Mouse (Mus musculus) hindbrain, embryonic 16.5 days (tissue): ENCODE data around the gene Usp20. TPM values are rescaled to one million over a fixed set of nuclear protein-coding genes. Genes with fewer than 3 reads are reported as not detected.
A peak's percentile ranks its signal among the peaks of the same experiment; 100 is the strongest.

ENCODE experiments used
- ATAC-seq: fragments of 200-750 bp; cut with Nextera tagmentation; 2 replicates; pipeline ENCODE4 v1.8.0; 2017; ENCODE audit warnings: moderate TSS enrichment, moderate library complexity
- H3K27ac ChIP-seq: fragments of 300-500 bp; sonication (generic); 2 replicates; pipeline ENCODE4 v1.5.1; 2014; ENCODE audit warnings: low read depth, mild to moderate bottlenecking, control low read depth, low read length, moderate library complexity
- H3K27me3 ChIP-seq: fragments of 300-500 bp; sonication (generic); replicated peaks from 2 replicates; pipeline ENCODE4 v1.6.1; 2014; ENCODE audit warnings: low read length; ENCODE audit not compliant: control insufficient read depth, insufficient read depth
- H3K36me3 ChIP-seq: fragments of 300-500 bp; sonication (generic); 2 replicates; pipeline ENCODE4 v1.6.1; 2014; ENCODE audit warnings: mild to moderate bottlenecking, low read length, moderate library complexity, mixed read lengths; ENCODE audit not compliant: control insufficient read depth, insufficient read depth
- H3K4me1 ChIP-seq: fragments of 300-500 bp; sonication (generic); 2 replicates; pipeline ENCODE4 v1.6.1; 2014; ENCODE audit warnings: low read depth, low read length; ENCODE audit not compliant: control insufficient read depth, insufficient read depth
- H3K4me2 ChIP-seq: fragments of 300-500 bp; sonication (generic); 2 replicates; pipeline ENCODE4 v1.6.1; 2014; ENCODE audit warnings: mild to moderate bottlenecking, low read length, control low read depth, moderate library complexity
- H3K4me3 ChIP-seq: fragments of 300-500 bp; sonication (generic); 2 replicates; pipeline ENCODE4 v1.5.1; 2014; ENCODE audit warnings: mild to moderate bottlenecking, low read length, control low read depth, moderate library complexity
- H3K9ac ChIP-seq: fragments of 300-500 bp; sonication (generic); 2 replicates; pipeline ENCODE4 v1.6.1; 2014; ENCODE audit warnings: low read depth, mild to moderate bottlenecking, control low read depth, low read length, moderate library complexity
- H3K9me3 ChIP-seq: fragments of 300-500 bp; sonication (generic); 2 replicates; pipeline ENCODE4 v1.6.1; 2014; ENCODE audit warnings: mild to moderate bottlenecking, low read length, moderate library complexity; ENCODE audit not compliant: control insufficient read depth
- whole genome bisulfite sequencing: fragments of 180-500 bp; shearing (Covaris S2); extraction: QIAGEN DNeasy Blood & Tissue Kit; methylation state at CpG from one replicate; pipeline ENCODE4 v1.1.7; 2014; 5-methylcytosine and 5-hydroxymethylcytosine counted together
- polyA plus RNA-seq: library from polyadenylated mRNA; unstranded; fragments of >200 nt; fragmentation: Nextera tagmentation; extraction: Ambion mirVana; gene quantifications from 2 replicates; pipeline ENCODE4 v1.2.1, GENCODE M21; 2015

The Usp20 gene
- polyA plus RNA-seq, 1 experiment from 2014 or later = 42.9 TPM

GRCm38 (mm10) chr2:30967352-30968327 lies 14.4 kb upstream of the Usp20 start, which contains the start of gene Tor1a:
Tor1a (minus strand) TSS chr2:30967933.
- Histone ChIP-seq H3K9ac (peak within 1 kb of the TSS; percentile 98), H3K4me2 (peak within 1 kb of the TSS; percentile 86), H3K9me3 (no peaks in the 10 kb centered on the region), H3K27me3 (no peaks in the 10 kb centered on the region), H3K4me1 (peaks cover 19% of the 10 kb centered on the region), H3K27ac (peak within 1 kb of the TSS; percentile 75), H3K36me3 (peaks cover 12% of the 10 kb centered on the region), H3K4me3 (peak within 1 kb of the TSS; percentile 99)
- WGBS = 2% methylated on average over 49 of the region's 59 CpGs
- peak; percentile 96 for ATAC-seq

GRCm38 (mm10) chr2:30983024-30983423 lies 945 bp downstream of the Usp20 start:
- peaks cover 9% of the 10 kb centered on the region; the same call in 1 of the 2 replicates for H3K36me3 ChIP-seq
- H3K27me3 ChIP-seq = no peaks in the 10 kb centered on the region
- H3K4me2 ChIP-seq = peak overlapping the region; percentile 67
- H3K9me3 ChIP-seq = no peaks in the 10 kb centered on the region
- peak overlapping the region; percentile 76 for H3K4me3 ChIP-seq
- WGBS = 43% methylated on average over 7 of the region's 7 CpGs
- ATAC-seq = no peak
- peak overlapping the region; percentile 2; the same call in 1 of the 2 replicates for H3K9ac ChIP-seq
- H3K27ac ChIP-seq = no peak overlapping the region
- peaks cover 19% of the 10 kb centered on the region for H3K4me1 ChIP-seq

- Histone ChIP-seq H3K36me3 (no peaks in the 10 kb centered on the region), H3K9ac (no peak overlapping the region), H3K4me3 (no peak overlapping the region), H3K9me3 (no peaks in the 10 kb centered on the region), H3K4me1 (peaks cover 19% of the 10 kb centered on the region), H3K4me2 (no peak overlapping the region), H3K27me3 (no peaks in the 10 kb centered on the region), H3K27ac (no peak overlapping the region)
- WGBS = 28% methylated on average over 17 of the region's 17 CpGs
- no peak for ATAC-seq
These were observed 3.3 kb downstream of the Usp20 start for GRCm38 (mm10) chr2:30985111-30986020.

- no peak for ATAC-seq
- no peak overlapping the region for H3K4me2 ChIP-seq
These were observed 8.1 kb downstream of the Usp20 start for GRCm38 (mm10) chr2:30990221-30990620.

GRCm38 (mm10) chr2:30994853-30995252 lies 12.8 kb downstream of the Usp20 start:
- no peaks in the 10 kb centered on the region; the same call in 1 of the 2 replicates for H3K36me3 ChIP-seq
- H3K27me3 ChIP-seq = no peaks in the 10 kb centered on the region
- no peak overlapping the region for H3K4me2 ChIP-seq
- H3K27ac ChIP-seq = no peak overlapping the region
- H3K9me3 ChIP-seq = no peaks in the 10 kb centered on the region
- 98% methylated on average over 4 of the region's 4 CpGs for WGBS
- H3K4me3 ChIP-seq = no peak overlapping the region
- no peaks in the 10 kb centered on the region for H3K4me1 ChIP-seq
- ATAC-seq = no peak
- H3K9ac ChIP-seq = no peak overlapping the region

More at GRCm38 (mm10) chr2:30990221-30990620, 8.1 kb downstream of the Usp20 start:
- H3K27ac ChIP-seq = no peak overlapping the region
- 94% methylated on average over 9 of the region's 9 CpGs for WGBS
- no peak overlapping the region for H3K9ac ChIP-seq
- no peaks in the 10 kb centered on the region for H3K36me3 ChIP-seq
- H3K27me3 ChIP-seq = no peaks in the 10 kb centered on the region
- H3K9me3 ChIP-seq = no peaks in the 10 kb centered on the region
- H3K4me1 ChIP-seq = 0 out of 2 replicates have a peak, but pooled peaks cover 3% of the 10 kb centered on the region
- H3K4me3 ChIP-seq = no peak overlapping the region

GRCm38 (mm10) chr2:30995432-30995996 lies 13.4 kb downstream of the Usp20 start:
- no peak overlapping the region for H3K4me3 ChIP-seq
- 72% methylated on average over 11 of the region's 11 CpGs for WGBS

GRCm38 (mm10) chr2:30998443-30999260 lies 16.6 kb downstream of the Usp20 start:
- H3K4me2 ChIP-seq = no peak overlapping the region
- no peak overlapping the region for H3K27ac ChIP-seq
- WGBS = 63% methylated on average over 8 of the region's 8 CpGs
- H3K36me3 ChIP-seq = peaks cover 14% of the 10 kb centered on the region
- peak; percentile 30; the same call in 1 of the 2 replicates for ATAC-seq
- no peak overlapping the region for H3K9ac ChIP-seq
- no peaks in the 10 kb centered on the region for H3K27me3 ChIP-seq
- no peaks in the 10 kb centered on the region for H3K9me3 ChIP-seq
- no peak overlapping the region for H3K4me3 ChIP-seq
- H3K4me1 ChIP-seq = no peaks in the 10 kb centered on the region

More at GRCm38 (mm10) chr2:30995432-30995996, 13.4 kb downstream of the Usp20 start:
- H3K27ac ChIP-seq = no peak overlapping the region
- no peak for ATAC-seq
- H3K4me2 ChIP-seq = no peak overlapping the region
- H3K9ac ChIP-seq = no peak overlapping the region
- no peaks in the 10 kb centered on the region for H3K4me1 ChIP-seq
- H3K27me3 ChIP-seq = no peaks in the 10 kb centered on the region
- peaks cover 5% of the 10 kb centered on the region; the same call in 1 of the 2 replicates for H3K36me3 ChIP-seq
- no peaks in the 10 kb centered on the region for H3K9me3 ChIP-seq

GRCm38 (mm10) chr2:31002857-31003256 lies 20.8 kb downstream of the Usp20 start:
- WGBS = 93% methylated on average over 10 of the region's 10 CpGs
- Histone ChIP-seq H3K36me3 (peaks cover 26% of the 10 kb centered on the region), H3K4me3 (no peak overlapping the region), H3K4me2 (no peak overlapping the region), H3K27ac (no peak overlapping the region), H3K9ac (no peak overlapping the region), H3K27me3 (no peaks in the 10 kb centered on the region), H3K4me1 (no peaks in the 10 kb centered on the region), H3K9me3 (no peaks in the 10 kb centered on the region)
- ATAC-seq = no peak
